ENCODE assay signal across 25 mouse cellular contexts in genomic region chr10:7025028-7025427, GRCm38 (mm10). TPM values are rescaled to one million over a fixed set of nuclear protein-coding genes. Genes with fewer than 3 reads are reported as not detected.
"Had no signal": no experiment of that assay in that cellular context is flagged by ENCODE, and none has a peak within 500 bp of the region (broad histone marks: within the 10 kb centered on the region; RNA-seq: fewer than 3 reads in every experiment).

No protein-coding gene starts in this region.

- ATAC-seq: liver, embryonic 12.5 days; liver, postnatal 0 days; lung, postnatal 0 days; midbrain, embryonic 13.5 days; midbrain, embryonic 15.5 days; midbrain, embryonic 16.5 days had no signal

- H3K27me3 ChIP-seq: limb, embryonic 12.5 days; limb, embryonic 13.5 days; limb, embryonic 15.5 days; liver, embryonic 12.5 days; liver, embryonic 13.5 days; liver, embryonic 15.5 days; lung, embryonic 15.5 days; megakaryocyte, embryonic 14.5 days; midbrain, embryonic 12.5 days; midbrain, embryonic 13.5 days; midbrain, embryonic 15.5 days had no signal

- DNase-seq: left cerebral cortex, postnatal 4 days; liver; liver, embryonic 13.5 days; liver, postnatal 0 days; lung, adult 18-20 months; lung, adult 2 months; lung, embryonic 14.5 days; lung, postnatal 10 days; lung, postnatal 14 days; lung, postnatal 36 days; lung, postnatal 4 days; midbrain, embryonic 14.5 days had no signal

RNA-seq across cellular contexts. Expression of gene Ipcef1, which starts 27.2 kb away (rescaled TPM):
- polyA plus RNA-seq: myocyte had no signal
